Mouse (Mus musculus): ENCODE measurements around the gene Flnb.

- TF ChIP-seq CTCF (IDR thresholded peaks at IDR 0.05; ENCODE audit: borderline replicate concordance, extremely low read depth, insufficient read depth, insufficient read length), result no peak
- TF ChIP-seq POLR2A (IDR thresholded peaks at IDR 0.05; ENCODE audit: borderline replicate concordance, extremely low read depth, insufficient read depth, insufficient read length, poor library complexity, severe bottlenecking), result no peak
These were observed 21.8 kb upstream of the Flnb start for GRCm38 (mm10) chr14:7795961-7796360.
